Mouse (Mus musculus): ENCODE data around the gene Ranbp3.

Gene Ranbp3

DNA sequence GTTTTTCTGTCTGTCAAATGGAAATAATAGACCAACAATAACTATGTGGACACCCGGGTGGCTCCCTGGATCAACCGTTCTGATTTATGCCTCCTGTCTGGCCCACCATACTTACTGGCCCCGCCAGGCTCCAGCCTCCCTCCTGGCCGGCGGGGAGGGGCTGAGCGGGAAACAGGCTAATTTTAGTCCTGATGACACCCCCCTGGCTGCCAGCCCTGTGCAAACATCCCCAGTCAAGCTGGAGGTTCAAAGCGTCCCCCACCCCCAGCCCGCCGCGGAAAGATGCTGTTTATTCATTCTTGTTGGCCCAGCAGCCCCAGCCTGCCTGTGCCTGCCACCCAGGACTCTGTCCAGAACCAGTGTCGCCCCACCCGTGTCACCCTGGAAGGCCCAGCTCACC is 55.0 kb downstream of the Ranbp3 start:
- peak; percentile 32 to 50 for DNase-seq

- peak; percentile 32 to 41 for DNase-seq
Measured at GRCm38 (mm10) chr17:56729151-56729550, 56.1 kb downstream of the Ranbp3 start.

DNA sequence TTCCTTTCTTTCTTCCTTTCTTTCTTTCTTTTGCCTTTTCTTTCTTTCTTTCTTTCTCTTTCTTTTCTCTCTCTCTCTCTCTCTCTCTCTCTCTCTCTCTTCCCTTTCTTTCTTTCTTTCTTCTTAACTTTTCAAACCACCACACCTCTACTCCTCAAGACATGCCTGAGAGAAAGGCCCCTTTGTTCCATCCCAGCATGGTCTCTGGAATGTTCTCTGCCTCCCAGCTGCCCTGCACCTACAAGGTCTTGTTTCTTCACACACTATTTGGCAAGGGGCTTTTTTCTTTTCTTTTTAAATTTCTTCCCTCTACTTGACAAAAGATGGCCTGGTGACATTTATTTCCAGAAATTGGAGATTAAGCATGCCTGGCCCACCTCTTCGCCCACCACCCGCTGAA is 56.6 kb downstream of the Ranbp3 start:
- no peak for DNase-seq

- no peak for DNase-seq
Measured at GRCm38 (mm10) chr17:56736534-56736933, 63.4 kb downstream of the Ranbp3 start.

DNA sequence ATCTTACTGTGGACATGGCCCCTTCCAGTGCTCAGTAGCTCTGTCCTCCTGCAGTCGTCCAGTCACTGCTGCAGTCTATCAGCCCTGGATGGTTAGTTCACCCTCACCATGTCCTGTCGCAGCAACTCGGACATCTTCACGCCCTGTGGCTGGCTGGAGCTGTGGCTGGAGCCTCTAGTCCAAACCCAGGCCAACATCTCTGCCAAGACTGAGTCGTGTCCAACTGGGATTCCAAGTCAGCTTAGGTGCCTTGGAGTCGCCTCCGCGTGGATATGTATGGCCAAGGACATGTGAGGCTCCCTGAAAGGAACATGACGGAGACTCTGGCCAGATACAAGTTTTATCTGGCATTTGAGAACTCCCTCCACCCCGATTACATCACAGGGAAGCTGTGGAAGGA is 65.1 kb downstream of the Ranbp3 start:
- no peak for DNase-seq

DNA sequence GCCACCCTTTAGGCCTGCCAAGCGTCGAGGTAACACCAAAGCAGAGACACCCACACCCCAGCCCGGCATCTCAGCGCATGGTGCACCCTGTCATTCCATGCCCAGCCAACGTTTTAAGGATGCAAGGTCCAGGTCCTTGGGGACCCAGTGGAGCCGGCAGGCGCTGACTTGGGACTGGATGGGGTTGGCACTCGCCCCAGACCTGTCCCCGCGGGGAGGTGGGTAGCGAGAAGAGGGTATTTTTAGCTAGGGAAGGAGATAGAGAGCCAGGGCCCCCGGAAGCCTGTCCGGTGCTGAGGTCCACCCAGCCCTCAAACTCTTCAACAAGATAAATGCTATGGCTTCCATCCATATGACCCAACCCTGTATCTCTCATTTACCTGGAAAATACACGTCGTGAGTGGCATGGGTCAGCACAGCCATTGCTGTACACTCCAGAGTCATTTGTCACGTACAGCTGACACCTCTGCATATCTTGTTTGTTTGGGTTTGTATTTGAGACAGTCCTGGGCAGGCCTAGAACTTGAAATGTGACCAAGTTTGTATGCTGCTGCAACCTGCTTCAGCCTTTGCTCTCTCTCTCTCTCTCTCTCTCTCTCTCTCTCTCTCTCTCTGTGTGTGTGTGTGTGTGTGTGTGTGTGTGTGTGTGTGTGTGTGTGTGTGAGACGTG is 67.2 kb downstream of the Ranbp3 start:
- no peak for DNase-seq

GRCm38 (mm10) chr17:56740788-56741160 is 67.7 kb downstream of the Ranbp3 start:
- DNase-seq = no peak

DNA sequence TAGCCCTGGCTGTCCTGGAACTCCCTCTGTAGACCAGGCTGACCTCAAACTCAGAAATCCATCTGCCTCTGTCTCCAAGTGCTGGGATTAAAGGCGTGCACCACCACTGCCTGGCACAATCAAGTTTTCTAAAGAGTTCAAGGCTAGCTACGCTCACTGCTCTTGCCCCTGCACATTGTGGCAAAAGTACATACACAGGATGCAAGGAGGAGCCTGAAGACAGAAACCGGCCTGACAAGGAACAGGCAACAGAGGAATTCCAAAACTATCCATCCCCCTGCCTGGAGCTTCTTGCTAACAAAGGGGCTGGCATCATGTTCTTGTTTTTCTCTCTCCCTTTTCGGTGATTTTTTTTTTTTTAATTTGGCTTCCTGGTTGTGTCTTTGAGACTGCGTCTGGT is 71.1 kb downstream of the Ranbp3 start:
- DNase-seq = no peak

DNA sequence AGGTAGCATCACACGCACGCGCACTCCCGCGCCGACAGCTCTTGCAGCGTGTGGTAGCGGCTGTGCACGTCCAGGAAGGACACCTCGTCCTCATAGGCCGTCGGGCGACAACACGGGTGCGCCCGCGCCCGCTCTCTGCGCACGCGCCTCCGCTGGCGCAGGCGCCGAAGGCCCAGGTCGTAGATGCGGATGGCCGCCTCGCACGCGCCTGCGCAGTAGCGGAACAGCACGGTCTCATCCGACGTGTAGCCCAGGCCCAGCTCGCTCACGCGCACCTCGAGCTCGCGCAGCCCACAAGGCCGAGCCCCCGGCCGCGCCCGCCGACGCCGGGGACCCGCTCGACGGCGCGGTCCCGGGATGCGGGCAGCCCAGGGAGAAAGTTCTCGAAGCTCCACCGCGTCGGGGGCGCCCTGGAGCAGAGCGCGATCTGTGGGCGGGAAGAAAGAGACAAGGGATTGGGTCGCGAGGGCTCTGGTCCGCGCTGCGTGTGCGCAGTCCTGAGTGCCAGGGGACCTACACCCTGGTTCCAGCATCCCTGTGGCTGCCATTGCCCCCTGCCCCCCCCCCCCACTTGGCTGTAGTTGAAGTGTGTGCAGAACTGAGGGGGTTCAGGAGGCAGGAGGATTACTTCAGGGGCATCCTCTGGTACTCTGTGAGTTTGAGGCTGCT is 78.4 kb downstream of the Ranbp3 start:
- DNase-seq = peak in 1 of 2 experiments; percentile 70

- peak in 1 of 2 experiments; percentile 33 for DNase-seq
Measured at GRCm38 (mm10) chr17:56753452-56753851, 80.4 kb downstream of the Ranbp3 start.

DNA sequence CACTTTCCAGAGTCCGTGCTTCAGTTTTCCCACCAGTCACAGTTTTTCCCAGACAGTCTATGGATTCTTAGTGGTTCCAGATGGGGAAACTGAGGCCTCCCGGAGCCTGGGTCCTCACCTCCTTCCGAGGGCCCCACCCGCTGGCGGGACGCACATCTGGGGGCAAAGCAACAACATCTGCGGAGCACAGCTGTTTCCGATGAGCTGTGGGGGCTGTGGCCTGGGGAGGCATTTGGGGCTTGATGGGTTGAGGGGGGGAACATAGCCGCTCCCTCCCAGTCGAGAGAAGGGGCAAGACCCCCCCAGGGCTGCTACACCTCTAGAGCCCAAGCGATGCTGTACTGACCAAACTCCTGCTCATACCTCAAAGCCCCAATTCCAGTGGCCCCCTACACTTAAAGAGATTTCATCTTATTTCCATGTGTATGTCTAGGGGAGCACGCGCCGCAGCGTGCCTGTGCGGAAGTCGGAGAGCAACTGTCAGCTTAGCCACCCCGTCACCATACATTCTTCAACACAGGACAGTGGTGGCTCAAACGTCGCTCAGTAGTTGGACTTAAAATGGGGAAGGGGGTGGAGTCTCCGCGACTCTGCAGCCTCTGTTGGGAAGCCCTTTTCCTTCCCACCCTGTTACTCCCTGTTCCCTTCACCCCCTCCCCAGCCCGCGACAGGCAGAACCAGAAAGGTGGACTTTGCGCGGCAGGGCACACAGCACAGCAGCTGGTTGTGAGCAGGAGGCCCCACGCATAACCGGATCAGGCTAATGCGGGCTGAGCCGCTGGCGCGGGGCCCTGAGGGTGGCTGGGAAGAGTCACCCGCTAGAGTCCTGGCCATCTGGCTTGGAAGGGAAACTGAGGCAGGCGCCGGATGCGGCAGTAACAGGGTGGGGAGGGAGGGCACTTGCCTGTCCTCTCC is 81.4 kb downstream of the Ranbp3 start:
- DNase-seq = peak; percentile 33 to 67

- DNase-seq = peak; percentile 40 to 70
Measured at GRCm38 (mm10) chr17:56756703-56757399, 83.8 kb downstream of the Ranbp3 start.

DNA sequence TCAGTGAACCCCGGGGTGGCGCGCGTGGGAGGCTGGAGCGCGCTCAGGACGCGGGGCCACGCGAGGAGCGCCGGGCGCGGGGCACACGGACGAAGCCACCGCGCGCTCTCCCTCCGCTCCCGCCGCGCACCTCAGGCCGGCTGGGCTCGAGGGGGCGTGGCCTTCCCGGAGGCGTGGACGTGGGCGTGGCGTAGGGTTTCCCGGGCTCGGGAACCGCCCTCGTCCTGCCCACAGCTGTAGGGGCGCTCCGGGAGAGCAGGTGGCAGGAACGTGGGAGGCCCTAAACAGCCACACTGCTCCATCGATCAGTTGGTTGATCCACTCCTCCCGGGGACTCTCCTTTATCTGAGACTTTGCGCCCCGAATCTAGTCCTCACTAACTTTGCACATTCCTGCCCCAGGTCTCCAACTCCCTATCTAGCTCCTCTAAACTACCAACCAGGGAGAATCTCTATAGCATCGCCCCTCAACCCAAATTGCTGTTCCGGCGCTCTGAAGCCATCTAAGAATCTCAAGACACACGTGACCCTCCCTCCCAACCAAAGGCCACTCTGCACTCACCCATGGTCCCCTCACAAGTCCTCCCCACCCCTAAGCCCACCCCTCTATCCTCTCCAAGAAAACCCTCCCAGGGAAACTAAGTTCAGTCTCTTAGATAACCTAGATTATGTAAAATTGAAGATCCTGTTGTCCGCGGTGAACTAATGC is 84.5 kb downstream of the Ranbp3 start, which contains the start of gene Nrtn:
Nrtn (minus strand) TSS at position 115 of the 708 bp plus-strand sequence.
- DNase-seq = peak; percentile 93 to 97

- DNase-seq = peak; percentile 76 to 92
Measured at GRCm38 (mm10) chr17:56758132-56758531, 85.0 kb downstream of the Ranbp3 start.

DNA sequence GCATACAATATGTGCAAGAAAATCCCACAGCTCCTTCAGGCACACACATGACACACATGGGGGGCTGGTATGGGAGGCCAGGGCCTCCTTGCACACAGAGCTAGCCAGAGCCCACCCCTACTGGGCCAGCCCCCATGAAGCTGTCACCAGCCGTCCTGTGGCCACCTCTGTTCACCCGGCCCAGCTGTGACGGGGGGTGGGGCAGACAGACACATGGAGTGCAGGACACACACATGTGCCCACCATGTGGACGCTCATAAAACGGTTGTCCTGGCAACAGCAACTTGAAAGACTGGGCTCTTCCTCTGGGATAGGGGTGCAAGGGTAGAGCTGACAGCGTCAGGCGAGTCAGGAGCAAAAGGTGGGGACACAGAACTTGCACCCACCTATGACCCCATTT is 86.2 kb downstream of the Ranbp3 start:
- no peak for DNase-seq

GRCm38 (mm10) chr17:56761077-56761476 is 88.0 kb downstream of the Ranbp3 start:
- no peak for DNase-seq
